12 mouse cellular contexts compared by ENCODE assay signal in genomic region chr11:98394301-98394700, GRCm38 (mm10). TPM values are rescaled to one million over a fixed set of nuclear protein-coding genes. Genes with fewer than 3 reads are reported as not detected.
DNase-seq lines count a peak whose midpoint lies in the region; ATAC-seq and TF ChIP-seq lines count a peak whose summit lies in the region.
"Had no signal": no experiment of that assay in that cellular context is flagged by ENCODE, and none has a peak within 500 bp of the region (broad histone marks: within the 10 kb centered on the region; RNA-seq: fewer than 3 reads in every experiment).

No protein-coding gene starts in this region.

- TF ChIP-seq EP300 in liver, postnatal 0 days (IDR thresholded peaks at IDR 0.05; ENCODE audit: low read depth) = no peak

- peaks cover 38% of the 10 kb centered on the region for H3K27me3 ChIP-seq in limb, embryonic 13.5 days
- H3K27me3 ChIP-seq in limb, embryonic 10.5 days (ENCODE audit: low read depth, poor library complexity, severe bottlenecking) = peaks cover 53% of the 10 kb centered on the region
- H3K27me3 ChIP-seq in heart, embryonic 11.5 days (ENCODE audit: control insufficient read depth, insufficient read depth, low read length) = no peaks in the 10 kb centered on the region
- H3K27me3 ChIP-seq in intestine, embryonic 16.5 days (replicated peaks; ENCODE audit: control insufficient read depth, insufficient read depth, low read length) = no peaks in the 10 kb centered on the region
- 0 out of 2 replicates have a peak, but pooled peaks cover 4% of the 10 kb centered on the region for H3K27me3 ChIP-seq in liver, postnatal 0 days (ENCODE audit: insufficient read depth, low read length)
- H3K27me3 ChIP-seq in midbrain, embryonic 13.5 days = peaks cover 33% of the 10 kb centered on the region; the same call in 1 of the 2 replicates

- no peak overlapping the region for H3K27ac ChIP-seq in limb, embryonic 13.5 days
- H3K27ac ChIP-seq in limb, embryonic 10.5 days = no peak overlapping the region
- H3K27ac ChIP-seq in heart, embryonic 11.5 days (ENCODE audit: low read depth, low read length) = peak overlapping the region; percentile 92
- peak overlapping the region; percentile 92 for H3K27ac ChIP-seq in intestine, embryonic 16.5 days (ENCODE audit: low read length)
- peak overlapping the region; percentile 84 for H3K27ac ChIP-seq in liver, postnatal 0 days (ENCODE audit: low read depth)
- no peak overlapping the region for H3K27ac ChIP-seq in midbrain, embryonic 13.5 days
- H3K27ac ChIP-seq: hindbrain, postnatal 0 days; neural tube, embryonic 15.5 days had no signal

- H3K4me3 ChIP-seq in limb, embryonic 13.5 days = no peak overlapping the region
- H3K4me3 ChIP-seq in limb, embryonic 10.5 days = no peak overlapping the region
- no peak overlapping the region for H3K4me3 ChIP-seq in heart, embryonic 11.5 days (ENCODE audit: low read depth, low read length)
- H3K4me3 ChIP-seq in intestine, embryonic 16.5 days (ENCODE audit: low read length) = no peak overlapping the region
- H3K4me3 ChIP-seq in liver, postnatal 0 days (ENCODE audit: low read depth, low read length) = no peak overlapping the region
- no peak overlapping the region for H3K4me3 ChIP-seq in midbrain, embryonic 13.5 days (replicated peaks)
- H3K4me3 ChIP-seq: neural tube, embryonic 15.5 days had no signal

- H3K4me2 ChIP-seq in limb, embryonic 13.5 days (replicated peaks) = no peak overlapping the region
- peak overlapping the region; percentile 27 for H3K4me2 ChIP-seq in heart, embryonic 11.5 days
- no peak overlapping the region for H3K4me2 ChIP-seq in intestine, embryonic 16.5 days (ENCODE audit: low read depth, low read length)
- H3K4me2 ChIP-seq in liver, postnatal 0 days (ENCODE audit: low read depth, low read length) = peak overlapping the region; percentile 26; the same call in 1 of the 2 replicates
- no peak overlapping the region for H3K4me2 ChIP-seq in midbrain, embryonic 13.5 days (replicated peaks)
- H3K4me2 ChIP-seq: neural tube, embryonic 15.5 days had no signal

- H3K9ac ChIP-seq in limb, embryonic 13.5 days = 0 out of 2 replicates have a peak overlapping the region, but pooled peaks have one; percentile 25
- H3K9ac ChIP-seq in heart, embryonic 11.5 days (ENCODE audit: low read depth, low read length) = no peak overlapping the region; the same call in 1 of the 2 replicates
- H3K9ac ChIP-seq in intestine, embryonic 16.5 days (ENCODE audit: low read depth, low read length) = no peak overlapping the region; the same call in 1 of the 2 replicates
- H3K9ac ChIP-seq in liver, postnatal 0 days (replicated peaks) = peak overlapping the region; percentile 34
- no peak overlapping the region; the same call in 1 of the 2 replicates for H3K9ac ChIP-seq in midbrain, embryonic 13.5 days (replicated peaks)
- H3K9ac ChIP-seq: neural tube, embryonic 15.5 days had no signal

- no peak for ATAC-seq in limb, embryonic 13.5 days (ENCODE audit: low FRiP score, low read depth)
- no peak for ATAC-seq in heart, embryonic 11.5 days (replicated peaks; ENCODE audit: insufficient number of reproducible peaks, low FRiP score, low TSS enrichment)
- ATAC-seq in intestine, embryonic 16.5 days = no peak
- no peak for ATAC-seq in liver, postnatal 0 days
- no peak for ATAC-seq in midbrain, embryonic 13.5 days
- ATAC-seq: hindbrain, postnatal 0 days had no signal

- WGBS in limb, embryonic 13.5 days = 48% methylated on average over 6 of the region's 6 CpGs
- 49% methylated on average over 6 of the region's 6 CpGs for WGBS in limb, embryonic 10.5 days
- 21% methylated on average over 6 of the region's 6 CpGs for WGBS in heart, embryonic 11.5 days (ENCODE audit: insufficient replicate concordance)
- WGBS in intestine, embryonic 16.5 days = 45% methylated on average over 6 of the region's 6 CpGs
- 59% methylated on average over 6 of the region's 6 CpGs for WGBS in liver, postnatal 0 days (ENCODE audit: insufficient replicate concordance)
- 56% methylated on average over 6 of the region's 6 CpGs for WGBS in midbrain, embryonic 13.5 days

- no peak for TF ChIP-seq CTCF in liver, postnatal 0 days (IDR thresholded peaks at IDR 0.05; ENCODE audit: low read depth)

- H3K36me3 ChIP-seq in limb, embryonic 13.5 days = peaks cover 6% of the 10 kb centered on the region; the same call in 1 of the 2 replicates
- H3K36me3 ChIP-seq in limb, embryonic 10.5 days = no peaks in the 10 kb centered on the region; the same call in 1 of the 2 replicates
- no peaks in the 10 kb centered on the region for H3K36me3 ChIP-seq in heart, embryonic 11.5 days (ENCODE audit: control insufficient read depth, insufficient read depth, low read length)
- H3K36me3 ChIP-seq in intestine, embryonic 16.5 days (ENCODE audit: control insufficient read depth, insufficient read depth, low read length) = no peaks in the 10 kb centered on the region
- no peaks in the 10 kb centered on the region for H3K36me3 ChIP-seq in liver, postnatal 0 days (replicated peaks; ENCODE audit: insufficient read depth, low read length)
- H3K36me3 ChIP-seq in midbrain, embryonic 13.5 days = peaks cover 7% of the 10 kb centered on the region
- H3K36me3 ChIP-seq: neural tube, embryonic 15.5 days had no signal

- peaks cover 26% of the 10 kb centered on the region for H3K4me1 ChIP-seq in limb, embryonic 13.5 days
- peaks cover 24% of the 10 kb centered on the region for H3K4me1 ChIP-seq in limb, embryonic 10.5 days
- H3K4me1 ChIP-seq in heart, embryonic 11.5 days (ENCODE audit: control insufficient read depth, insufficient read depth, low read length) = peaks cover 45% of the 10 kb centered on the region
- peaks cover 36% of the 10 kb centered on the region for H3K4me1 ChIP-seq in intestine, embryonic 16.5 days (ENCODE audit: control insufficient read depth, insufficient read depth, low read length)
- peaks cover 36% of the 10 kb centered on the region for H3K4me1 ChIP-seq in liver, postnatal 0 days (ENCODE audit: insufficient read depth)
- H3K4me1 ChIP-seq in midbrain, embryonic 13.5 days (replicated peaks) = peaks cover 18% of the 10 kb centered on the region

- DNase-seq in limb, embryonic 10.5 days (ENCODE audit: low spot score) = no peak
- DNase-seq in liver, postnatal 0 days = peak; percentile 15
- DNase-seq in urinary bladder, adult 18-20 months (ENCODE audit: low spot score in 2 of 2) = no peak
- DNase-seq in thymus, postnatal 10 days (ENCODE audit: low spot score in 2 of 2) = no peak
- DNase-seq: adrenal gland, adult 2 months had no signal

- no peaks in the 10 kb centered on the region for H3K9me3 ChIP-seq in limb, embryonic 13.5 days
- H3K9me3 ChIP-seq in limb, embryonic 10.5 days (replicated peaks) = no peaks in the 10 kb centered on the region
- no peaks in the 10 kb centered on the region for H3K9me3 ChIP-seq in heart, embryonic 11.5 days (replicated peaks; ENCODE audit: control insufficient read depth, low read length)
- H3K9me3 ChIP-seq in intestine, embryonic 16.5 days (ENCODE audit: control insufficient read depth, low read length) = no peaks in the 10 kb centered on the region
- H3K9me3 ChIP-seq in liver, postnatal 0 days (ENCODE audit: low read length) = no peaks in the 10 kb centered on the region
- no peaks in the 10 kb centered on the region for H3K9me3 ChIP-seq in midbrain, embryonic 13.5 days
- H3K9me3 ChIP-seq: neural tube, embryonic 15.5 days had no signal

RNA-seq across cellular contexts. Expression of gene Pgap3, which starts 6.0 kb away (rescaled TPM):
- 10.4 and 12.4 TPM in 2 replicates for polyA plus RNA-seq in limb, embryonic 13.5 days (2015; fragmentation: Nextera tagmentation; extraction: Ambion mirVana)
- polyA plus RNA-seq in limb, embryonic 10.5 days (2016; fragmentation: Nextera tagmentation; extraction: Ambion mirVana) = 9.7 and 10.5 TPM in 2 replicates
- polyA plus RNA-seq in heart, embryonic 11.5 days (2014; fragmentation: Nextera tagmentation; extraction: Ambion mirVana) = 10.6 and 13.7 TPM in 2 replicates
- polyA plus RNA-seq in intestine, embryonic 16.5 days (2015; fragmentation: Nextera tagmentation; extraction: Ambion mirVana) = 19.5 and 20.4 TPM in 2 replicates
- 2.5 and 3.0 TPM in 2 replicates for polyA plus RNA-seq in liver, postnatal 0 days (2015; fragmentation: Nextera tagmentation; extraction: Ambion mirVana)
- polyA plus RNA-seq in midbrain, embryonic 13.5 days (2015; fragmentation: Nextera tagmentation; extraction: Ambion mirVana) = 9.2 and 10.7 TPM in 2 replicates

RNA-seq across cellular contexts. Expression of gene Pnmt, which starts 8.1 kb away (rescaled TPM):
- polyA plus RNA-seq in limb, embryonic 13.5 days (2015; fragmentation: Nextera tagmentation; extraction: Ambion mirVana) = 1.4 and 1.6 TPM in 2 replicates
- 0.61 TPM in 1 of 2 replicates, not detected in the other for polyA plus RNA-seq in limb, embryonic 10.5 days (2016; fragmentation: Nextera tagmentation; extraction: Ambion mirVana)
- 3.9 and 4.8 TPM in 2 replicates for polyA plus RNA-seq in heart, embryonic 11.5 days (2014; fragmentation: Nextera tagmentation; extraction: Ambion mirVana)
- polyA plus RNA-seq in intestine, embryonic 16.5 days (2015; fragmentation: Nextera tagmentation; extraction: Ambion mirVana) = 0.16 TPM in 1 of 2 replicates, not detected in the other
- not detected in 2 replicates for polyA plus RNA-seq in liver, postnatal 0 days (2015; fragmentation: Nextera tagmentation; extraction: Ambion mirVana)
- 0.23 TPM in 1 of 2 replicates, not detected in the other for polyA plus RNA-seq in midbrain, embryonic 13.5 days (2015; fragmentation: Nextera tagmentation; extraction: Ambion mirVana)
- polyA plus RNA-seq: forebrain, embryonic 11.5 days had no signal

RNA-seq across cellular contexts. Expression of gene Tcap, which starts 10.7 kb away (rescaled TPM):
- 11.3 and 12.9 TPM in 2 replicates for polyA plus RNA-seq in limb, embryonic 13.5 days (2015; fragmentation: Nextera tagmentation; extraction: Ambion mirVana)
- 0.16 and 0.40 TPM in 2 replicates for polyA plus RNA-seq in limb, embryonic 10.5 days (2016; fragmentation: Nextera tagmentation; extraction: Ambion mirVana)
- polyA plus RNA-seq in heart, embryonic 11.5 days (2014; fragmentation: Nextera tagmentation; extraction: Ambion mirVana) = 149 and 151 TPM in 2 replicates
- polyA plus RNA-seq in intestine, embryonic 16.5 days (2015; fragmentation: Nextera tagmentation; extraction: Ambion mirVana) = 0.28 TPM in 1 of 2 replicates, not detected in the other
- 0.26 and 6.0 TPM in 2 replicates for polyA plus RNA-seq in liver, postnatal 0 days (2015; fragmentation: Nextera tagmentation; extraction: Ambion mirVana)
- 0.23 and 0.28 TPM in 2 replicates for polyA plus RNA-seq in midbrain, embryonic 13.5 days (2015; fragmentation: Nextera tagmentation; extraction: Ambion mirVana)
- polyA plus RNA-seq: forebrain, embryonic 11.5 days; hindbrain, postnatal 0 days had no signal

RNA-seq across cellular contexts. Expression of gene Erbb2, which starts 18.0 kb away (rescaled TPM):
- polyA plus RNA-seq in limb, embryonic 13.5 days (2015; fragmentation: Nextera tagmentation; extraction: Ambion mirVana) = 47.3 and 53.0 TPM in 2 replicates
- 24.5 and 30.9 TPM in 2 replicates for polyA plus RNA-seq in limb, embryonic 10.5 days (2016; fragmentation: Nextera tagmentation; extraction: Ambion mirVana)
- polyA plus RNA-seq in heart, embryonic 11.5 days (2014; fragmentation: Nextera tagmentation; extraction: Ambion mirVana) = 48.0 and 56.4 TPM in 2 replicates
- polyA plus RNA-seq in intestine, embryonic 16.5 days (2015; fragmentation: Nextera tagmentation; extraction: Ambion mirVana) = 33.8 and 37.5 TPM in 2 replicates
- polyA plus RNA-seq in liver, postnatal 0 days (2015; fragmentation: Nextera tagmentation; extraction: Ambion mirVana) = 1.0 and 1.2 TPM in 2 replicates
- polyA plus RNA-seq in midbrain, embryonic 13.5 days (2015; fragmentation: Nextera tagmentation; extraction: Ambion mirVana) = 7.1 and 7.6 TPM in 2 replicates

RNA-seq across cellular contexts. Expression of gene Stard3, which starts 36.1 kb away (rescaled TPM):
- polyA plus RNA-seq in limb, embryonic 13.5 days (2015; fragmentation: Nextera tagmentation; extraction: Ambion mirVana) = 41.9 and 43.2 TPM in 2 replicates
- polyA plus RNA-seq in limb, embryonic 10.5 days (2016; fragmentation: Nextera tagmentation; extraction: Ambion mirVana) = 37.8 and 41.3 TPM in 2 replicates
- polyA plus RNA-seq in heart, embryonic 11.5 days (2014; fragmentation: Nextera tagmentation; extraction: Ambion mirVana) = 39.6 and 40.6 TPM in 2 replicates
- 44.8 and 44.9 TPM in 2 replicates for polyA plus RNA-seq in intestine, embryonic 16.5 days (2015; fragmentation: Nextera tagmentation; extraction: Ambion mirVana)
- polyA plus RNA-seq in liver, postnatal 0 days (2015; fragmentation: Nextera tagmentation; extraction: Ambion mirVana) = 14.5 and 15.4 TPM in 2 replicates
- 44.5 and 46.9 TPM in 2 replicates for polyA plus RNA-seq in midbrain, embryonic 13.5 days (2015; fragmentation: Nextera tagmentation; extraction: Ambion mirVana)

Comparison
In these comparisons a context has a peak if more than half of its experiments do, and no peak if none do; other contexts are left out.
1. H3K27ac ChIP-seq: peak in heart, embryonic 11.5 days (single experiment), intestine, embryonic 16.5 days (single experiment) and liver, postnatal 0 days (single experiment); none in limb, embryonic 13.5 days (single experiment), limb, embryonic 10.5 days (single experiment) and midbrain, embryonic 13.5 days (single experiment).
2. H3K4me2 ChIP-seq: peak in heart, embryonic 11.5 days (single experiment) and liver, postnatal 0 days (single experiment); none in limb, embryonic 13.5 days (single experiment), intestine, embryonic 16.5 days (single experiment) and midbrain, embryonic 13.5 days (single experiment).
3. H3K9ac ChIP-seq: peak in limb, embryonic 13.5 days (single experiment) and liver, postnatal 0 days (single experiment); none in heart, embryonic 11.5 days (single experiment), intestine, embryonic 16.5 days (single experiment) and midbrain, embryonic 13.5 days (single experiment).
4. RNA of gene Tcap, which starts 10.7 kb away (polyA plus RNA-seq): 149 to 151 TPM in heart, embryonic 11.5 days; 11.3 to 12.9 TPM in limb, embryonic 13.5 days, 0.16 to 0.40 TPM in limb, embryonic 10.5 days, 0.28 TPM in intestine, embryonic 16.5 days, 0.26 to 6.0 TPM in liver, postnatal 0 days and 0.23 to 0.28 TPM in midbrain, embryonic 13.5 days; every median in the first group is over 10 times any median in the second.